In the genomic region with DNA sequence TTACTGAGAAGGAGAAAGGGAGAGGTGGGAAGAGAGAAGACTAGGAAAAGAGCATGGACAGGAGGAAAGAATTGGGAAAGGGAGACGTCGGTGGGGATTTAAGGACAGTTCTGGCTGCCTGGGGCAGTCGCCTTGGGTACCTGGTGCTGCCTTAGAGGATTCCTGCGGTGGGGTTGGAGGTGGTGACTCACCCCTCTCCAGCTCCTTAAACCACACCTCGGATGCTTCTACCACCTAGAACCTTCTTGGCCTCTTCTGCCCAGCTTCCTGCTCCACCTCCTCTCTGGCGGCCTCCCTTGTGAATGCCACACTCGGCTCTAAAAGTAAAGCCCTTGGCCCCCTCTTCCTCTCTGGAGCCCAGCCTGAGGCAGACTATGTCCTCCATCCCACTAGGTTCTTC, we compare ENCODE assay signal across 8 mouse cellular contexts. TPM values are rescaled to one million over a fixed set of nuclear protein-coding genes. Genes with fewer than 3 reads are reported as not detected.
DNase-seq lines count a peak whose midpoint lies in the region; ATAC-seq lines count a peak whose summit lies in the region.

No protein-coding gene starts in this region.

- H3K4me2 ChIP-seq in forebrain, embryonic 14.5 days (ENCODE audit: low read length) = peak overlapping the region; percentile 36
- peak overlapping the region; percentile 46 for H3K4me2 ChIP-seq in midbrain, embryonic 12.5 days (replicated peaks)

- no peak overlapping the region for H3K27ac ChIP-seq in forebrain, embryonic 14.5 days (ENCODE audit: low read depth, low read length)
- H3K27ac ChIP-seq in limb, embryonic 10.5 days = 0 out of 2 replicates have a peak overlapping the region, but pooled peaks have one; percentile 51
- no peak overlapping the region for H3K27ac ChIP-seq in midbrain, embryonic 12.5 days (replicated peaks)

- peaks cover 57% of the 10 kb centered on the region for H3K4me1 ChIP-seq in erythroblast, embryonic 14.5 days (ENCODE audit: control insufficient read depth)
- H3K4me1 ChIP-seq in forebrain, embryonic 14.5 days (ENCODE audit: control insufficient read depth, insufficient read depth, low read length) = no peaks in the 10 kb centered on the region
- H3K4me1 ChIP-seq in limb, embryonic 10.5 days = peaks cover 8% of the 10 kb centered on the region
- H3K4me1 ChIP-seq in midbrain, embryonic 12.5 days = no peaks in the 10 kb centered on the region

- peaks cover 8% of the 10 kb centered on the region for H3K9me3 ChIP-seq in erythroblast, embryonic 14.5 days (ENCODE audit: control insufficient read depth, low read length)
- no peaks in the 10 kb centered on the region for H3K9me3 ChIP-seq in forebrain, embryonic 14.5 days (replicated peaks; ENCODE audit: control insufficient read depth, low read length)
- no peaks in the 10 kb centered on the region for H3K9me3 ChIP-seq in limb, embryonic 10.5 days (replicated peaks)
- 0 out of 2 replicates have a peak, but pooled peaks cover 4% of the 10 kb centered on the region for H3K9me3 ChIP-seq in midbrain, embryonic 12.5 days

- H3K4me3 ChIP-seq in erythroblast, embryonic 14.5 days (replicated peaks) = peak overlapping the region; percentile 53
- 0 out of 2 replicates have a peak overlapping the region, but pooled peaks have one; percentile 2 for H3K4me3 ChIP-seq in forebrain, embryonic 14.5 days (ENCODE audit: low read depth, low read length)
- peak overlapping the region; percentile 46 for H3K4me3 ChIP-seq in limb, embryonic 10.5 days
- peak overlapping the region; percentile 32 for H3K4me3 ChIP-seq in midbrain, embryonic 12.5 days

- H3K9ac ChIP-seq in forebrain, embryonic 14.5 days (ENCODE audit: low read length) = peak overlapping the region; percentile 25; the same call in 1 of the 2 replicates
- peak overlapping the region; percentile 26; the same call in 1 of the 2 replicates for H3K9ac ChIP-seq in midbrain, embryonic 12.5 days (replicated peaks)

- H3K36me3 ChIP-seq in erythroblast, embryonic 14.5 days (ENCODE audit: control insufficient read depth) = peaks cover 4% of the 10 kb centered on the region
- H3K36me3 ChIP-seq in forebrain, embryonic 14.5 days (ENCODE audit: control insufficient read depth, insufficient read depth, low read length) = no peaks in the 10 kb centered on the region
- H3K36me3 ChIP-seq in limb, embryonic 10.5 days = no peaks in the 10 kb centered on the region
- no peaks in the 10 kb centered on the region for H3K36me3 ChIP-seq in midbrain, embryonic 12.5 days

- H3K27me3 ChIP-seq in erythroblast, embryonic 14.5 days (ENCODE audit: control insufficient read depth) = no peaks in the 10 kb centered on the region; the same call in 1 of the 2 replicates
- H3K27me3 ChIP-seq in forebrain, embryonic 14.5 days (replicated peaks; ENCODE audit: control insufficient read depth, insufficient read depth, low read length) = no peaks in the 10 kb centered on the region
- peaks cover 16% of the 10 kb centered on the region for H3K27me3 ChIP-seq in limb, embryonic 10.5 days (ENCODE audit: low read depth, poor library complexity, severe bottlenecking)
- 0 out of 2 replicates have a peak, but pooled peaks cover 8% of the 10 kb centered on the region for H3K27me3 ChIP-seq in midbrain, embryonic 12.5 days

- no peak for ATAC-seq in erythroblast, adult 5-6 weeks (replicated peaks; ENCODE audit: low FRiP score, poor library complexity, severe bottlenecking)
- ATAC-seq in forebrain, embryonic 14.5 days = no peak
- ATAC-seq in midbrain, embryonic 12.5 days (ENCODE audit: low FRiP score, low read depth) = no peak

- no peak for DNase-seq in forebrain, embryonic 14.5 days (ENCODE audit: low spot score)
- DNase-seq in limb, embryonic 10.5 days (ENCODE audit: low spot score) = no peak
- DNase-seq in thymus, postnatal 36 days = no peak
- DNase-seq in cerebellum, adult 11 months = no peak
- no peak for DNase-seq in embryo, embryonic 10 days (ENCODE audit: low spot score)

- 14% methylated on average over 7 of the region's 7 CpGs for WGBS in forebrain, embryonic 14.5 days
- 15% methylated on average over 7 of the region's 7 CpGs for WGBS in limb, embryonic 10.5 days
- WGBS in midbrain, embryonic 12.5 days = 10% methylated on average over 7 of the region's 7 CpGs

RNA-seq across cellular contexts. Expression of gene Nop53, which starts 9.6 kb away (rescaled TPM):
- 50.4 and 62.3 TPM in 2 replicates for polyA plus RNA-seq in erythroblast, embryonic 14.5 days (2012)
- total RNA-seq in erythroblast, adult 5-6 weeks (2015; ENCODE audit: low replicate concordance) = 14.6 and 17.3 TPM in 2 replicates
- total RNA-seq in erythroblast, adult 5-6 weeks (2017; ENCODE audit: low replicate concordance) = 60.2 and 75.8 TPM in 2 replicates
- 142 and 147 TPM in 2 replicates for polyA plus RNA-seq in forebrain, embryonic 14.5 days (2014; fragmentation: Nextera tagmentation; extraction: Ambion mirVana)
- 173 and 203 TPM in 2 replicates for polyA plus RNA-seq in limb, embryonic 10.5 days (2016; fragmentation: Nextera tagmentation; extraction: Ambion mirVana)
- 162 and 183 TPM in 2 replicates for polyA plus RNA-seq in midbrain, embryonic 12.5 days (2016; fragmentation: Nextera tagmentation; extraction: Ambion mirVana)

RNA-seq across cellular contexts. Expression of gene Ehd2, which starts 11.9 kb away (rescaled TPM):
- 0.09 and 0.13 TPM in 2 replicates for polyA plus RNA-seq in erythroblast, embryonic 14.5 days (2012)
- 0.21 and 0.58 TPM in 2 replicates for total RNA-seq in erythroblast, adult 5-6 weeks (2015; ENCODE audit: low replicate concordance)
- 0.09 and 0.14 TPM in 2 replicates for total RNA-seq in erythroblast, adult 5-6 weeks (2017; ENCODE audit: low replicate concordance)
- 4.5 and 6.2 TPM in 2 replicates for polyA plus RNA-seq in forebrain, embryonic 14.5 days (2014; fragmentation: Nextera tagmentation; extraction: Ambion mirVana)
- 10.1 and 10.4 TPM in 2 replicates for polyA plus RNA-seq in limb, embryonic 10.5 days (2016; fragmentation: Nextera tagmentation; extraction: Ambion mirVana)
- 7.0 and 8.5 TPM in 2 replicates for polyA plus RNA-seq in midbrain, embryonic 12.5 days (2016; fragmentation: Nextera tagmentation; extraction: Ambion mirVana)

RNA-seq across cellular contexts. Expression of gene Selenow, which starts 33.3 kb away (rescaled TPM):
- 194 and 206 TPM in 2 replicates for polyA plus RNA-seq in erythroblast, embryonic 14.5 days (2012)
- 36.8 and 50.1 TPM in 2 replicates for total RNA-seq in erythroblast, adult 5-6 weeks (2015; ENCODE audit: low replicate concordance)
- total RNA-seq in erythroblast, adult 5-6 weeks (2017; ENCODE audit: low replicate concordance) = 7.5 and 11.2 TPM in 2 replicates
- polyA plus RNA-seq in forebrain, embryonic 14.5 days (2014; fragmentation: Nextera tagmentation; extraction: Ambion mirVana) = 1,730 and 1,790 TPM in 2 replicates
- 654 and 733 TPM in 2 replicates for polyA plus RNA-seq in limb, embryonic 10.5 days (2016; fragmentation: Nextera tagmentation; extraction: Ambion mirVana)
- 1,059 and 1,095 TPM in 2 replicates for polyA plus RNA-seq in midbrain, embryonic 12.5 days (2016; fragmentation: Nextera tagmentation; extraction: Ambion mirVana)

Comparison
In these comparisons a context has a peak if more than half of its experiments do, and no peak if none do; other contexts are left out.
1. H3K4me3 ChIP-seq: peak in every context shown above with its lines; median percentile 53 in erythroblast, embryonic 14.5 days; 46 in limb, embryonic 10.5 days; 32 in midbrain, embryonic 12.5 days; 2 in forebrain, embryonic 14.5 days.